Mouse (Mus musculus) brain, adult 2 months (tissue): ENCODE results near the gene Efcab11.

ENCODE experiments used
- DNase-seq: peaks from one replicate; pipeline ENCODE4 v3.0.0; 2011; ENCODE audit warnings: low read depth, low spot score

Gene Efcab11

GRCm38 (mm10) chr12:99884269-99885261 lies at the start of gene Efcab11, which contains the start of gene Tdp1:
Gene Efcab11 (minus strand): TSS chr12:99884439.
Gene Tdp1 (plus strand): TSS chr12:99884517.
- peak; percentile 97 for DNase-seq

GRCm38 (mm10) chr12:99933630-99934029 lies 49.4 kb upstream of the Efcab11 start:
- DNase-seq = no peak

GRCm38 (mm10) chr12:99932245-99932644 lies 48.0 kb upstream of the Efcab11 start:
- DNase-seq = peak; percentile 67

GRCm38 (mm10) chr12:99929160-99929559 lies 44.9 kb upstream of the Efcab11 start:
- peak; percentile 27 for DNase-seq

- peak; percentile 88 for DNase-seq
Observed at GRCm38 (mm10) chr12:99928311-99928710, 44.1 kb upstream of the Efcab11 start.

GRCm38 (mm10) chr12:99923703-99924102 lies 39.5 kb upstream of the Efcab11 start:
- no peak for DNase-seq

- peak; percentile 81 for DNase-seq
Observed at GRCm38 (mm10) chr12:99923131-99923606, 38.9 kb upstream of the Efcab11 start.

GRCm38 (mm10) chr12:99921045-99921444 lies 36.8 kb upstream of the Efcab11 start:
- DNase-seq = no peak

GRCm38 (mm10) chr12:99919636-99920035 lies 35.4 kb upstream of the Efcab11 start:
- DNase-seq = no peak

GRCm38 (mm10) chr12:99917800-99918427 lies 33.7 kb upstream of the Efcab11 start:
- DNase-seq = peak; percentile 90

- DNase-seq = no peak
Observed at GRCm38 (mm10) chr12:99911466-99911865, 27.2 kb upstream of the Efcab11 start.

GRCm38 (mm10) chr12:99904537-99904936 lies 20.3 kb upstream of the Efcab11 start:
- peak; percentile 58 for DNase-seq

GRCm38 (mm10) chr12:99902867-99903370 lies 18.7 kb upstream of the Efcab11 start:
- DNase-seq = no peak

GRCm38 (mm10) chr12:99901973-99902866 lies 18.0 kb upstream of the Efcab11 start:
- DNase-seq = no peak

GRCm38 (mm10) chr12:99899991-99900390 lies 15.8 kb upstream of the Efcab11 start:
- DNase-seq = peak; percentile 43

GRCm38 (mm10) chr12:99898248-99898870 lies 14.1 kb upstream of the Efcab11 start:
- no peak for DNase-seq

- no peak for DNase-seq
Observed at GRCm38 (mm10) chr12:99897846-99898245, 13.6 kb upstream of the Efcab11 start.

- no peak for DNase-seq
Observed at GRCm38 (mm10) chr12:99885282-99885901, 1.2 kb upstream of the Efcab11 start.

- no peak for DNase-seq
Observed at GRCm38 (mm10) chr12:99883713-99884105, 530 bp downstream of the Efcab11 start.
